Mouse (Mus musculus): Measurements from ENCODE around the gene Tpm4. TPM values are rescaled to one million over a fixed set of nuclear protein-coding genes. Genes with fewer than 3 reads are reported as not detected.

The Tpm4 gene
- total and polyA plus RNA-seq, 3 experiments, result 0.04 to 2.7 TPM; not detected in 1

- Histone ChIP-seq H3K36me3 (replicated peaks) (no peaks in the 10 kb centered on the region), H3K4me1 (ENCODE audit: insufficient read depth, low read depth, low read length) (no peaks in the 10 kb centered on the region), H3K4me3 (ENCODE audit: low read depth, low read length) (no peak overlapping the region), H3K9me3 (replicated peaks) (no peaks in the 10 kb centered on the region; the same call in 1 of the 2 replicates), H3K27me3 (ENCODE audit: insufficient read depth, low read length) (peaks cover 27% of the 10 kb centered on the region)
- no peak for DNase-seq (ENCODE audit: low spot score)
- no peak for TF ChIP-seq POLR2AphosphoS5 (IDR thresholded peaks at IDR 0.05; ENCODE audit: insufficient replicate concordance, low read depth, low read length)
- no peak for TF ChIP-seq CTCF (IDR thresholded peaks at IDR 0.05; ENCODE audit: low read depth, low read length)
- no peak for TF ChIP-seq TAL1 (conservative IDR thresholded peaks at IDR 0.05; ENCODE audit: low read depth, low read length)
- ATAC-seq (ENCODE audit: extremely low read depth, insufficient number of reproducible peaks, low FRiP score, poor library complexity, severe bottlenecking), result no peak
These were observed 2.7 kb downstream of the Tpm4 start for GRCm38 (mm10) chr8:72137431-72137830.

- DNase-seq (ENCODE audit: low spot score) (no peak), ATAC-seq (ENCODE audit: extremely low read depth, insufficient number of reproducible peaks, low FRiP score, poor library complexity, severe bottlenecking) (no peak)
- H3K36me3 ChIP-seq (replicated peaks), result no peaks in the 10 kb centered on the region
- no peak for TF ChIP-seq GATA2 (IDR thresholded peaks at IDR 0.05; ENCODE audit: borderline replicate concordance, low read depth, low read length)
- TF ChIP-seq GATA1 (IDR thresholded peaks at IDR 0.05; ENCODE audit: borderline replicate concordance, low read length), result no peak
- no peak for TF ChIP-seq CTCF (IDR thresholded peaks at IDR 0.05; ENCODE audit: low read depth, low read length)
- TF ChIP-seq POLR2AphosphoS5 (IDR thresholded peaks at IDR 0.05; ENCODE audit: insufficient replicate concordance, low read depth, low read length), result no peak
- TF ChIP-seq TAL1 (conservative IDR thresholded peaks at IDR 0.05; ENCODE audit: low read depth, low read length), result no peak
- H3K4me3 ChIP-seq (ENCODE audit: low read depth, low read length), result no peak overlapping the region
- H3K4me1 ChIP-seq (ENCODE audit: insufficient read depth, low read depth, low read length), result no peaks in the 10 kb centered on the region
- no peaks in the 10 kb centered on the region; the same call in 1 of the 2 replicates for H3K9me3 ChIP-seq (replicated peaks)
- H3K27me3 ChIP-seq (ENCODE audit: insufficient read depth, low read length), result peaks cover 23% of the 10 kb centered on the region
These were observed 3.7 kb downstream of the Tpm4 start for GRCm38 (mm10) chr8:72138456-72138855.

DNA sequence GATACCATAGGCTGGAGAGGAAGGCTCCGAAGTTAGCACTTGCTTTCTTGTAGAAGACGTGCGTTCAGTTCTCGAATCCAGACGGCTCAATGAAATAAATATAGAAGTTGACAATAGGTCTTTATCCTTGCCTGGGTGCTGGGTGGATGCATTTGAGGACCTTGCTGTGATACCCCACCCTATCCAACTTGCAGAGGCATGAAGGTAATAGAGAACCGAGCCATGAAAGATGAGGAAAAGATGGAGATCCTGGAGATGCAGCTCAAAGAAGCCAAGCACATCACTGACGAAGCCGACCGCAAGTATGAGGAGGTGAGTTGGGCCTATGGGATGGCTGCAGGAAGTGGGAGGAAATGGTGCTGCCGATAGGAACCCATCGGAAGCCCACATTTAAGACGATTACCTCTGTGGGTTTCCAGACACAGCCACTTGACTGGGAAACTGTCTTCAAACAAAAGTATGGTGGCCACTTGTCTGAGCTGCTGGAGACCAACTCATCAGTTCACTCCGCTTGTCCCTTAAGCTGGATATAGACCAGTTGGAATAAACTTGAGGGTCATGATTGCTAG, 8.6 kb downstream of the Tpm4 start:
- Histone ChIP-seq H3K36me3 (replicated peaks) (peaks cover 3% of the 10 kb centered on the region), H3K4me1 (ENCODE audit: insufficient read depth, low read depth, low read length) (no peaks in the 10 kb centered on the region; the same call in 1 of the 2 replicates), H3K9me3 (replicated peaks) (no peaks in the 10 kb centered on the region), H3K4me3 (ENCODE audit: low read depth, low read length) (no peak overlapping the region), H3K27me3 (ENCODE audit: insufficient read depth, low read length) (peaks cover 7% of the 10 kb centered on the region)
- TF ChIP-seq POLR2AphosphoS5 (IDR thresholded peaks at IDR 0.05; ENCODE audit: insufficient replicate concordance, low read depth, low read length), result no peak
- TF ChIP-seq CTCF (IDR thresholded peaks at IDR 0.05; ENCODE audit: low read depth, low read length), result no peak
- DNase-seq (ENCODE audit: low spot score) (no peak), ATAC-seq (ENCODE audit: extremely low read depth, insufficient number of reproducible peaks, low FRiP score, poor library complexity, severe bottlenecking) (no peak)

DNA sequence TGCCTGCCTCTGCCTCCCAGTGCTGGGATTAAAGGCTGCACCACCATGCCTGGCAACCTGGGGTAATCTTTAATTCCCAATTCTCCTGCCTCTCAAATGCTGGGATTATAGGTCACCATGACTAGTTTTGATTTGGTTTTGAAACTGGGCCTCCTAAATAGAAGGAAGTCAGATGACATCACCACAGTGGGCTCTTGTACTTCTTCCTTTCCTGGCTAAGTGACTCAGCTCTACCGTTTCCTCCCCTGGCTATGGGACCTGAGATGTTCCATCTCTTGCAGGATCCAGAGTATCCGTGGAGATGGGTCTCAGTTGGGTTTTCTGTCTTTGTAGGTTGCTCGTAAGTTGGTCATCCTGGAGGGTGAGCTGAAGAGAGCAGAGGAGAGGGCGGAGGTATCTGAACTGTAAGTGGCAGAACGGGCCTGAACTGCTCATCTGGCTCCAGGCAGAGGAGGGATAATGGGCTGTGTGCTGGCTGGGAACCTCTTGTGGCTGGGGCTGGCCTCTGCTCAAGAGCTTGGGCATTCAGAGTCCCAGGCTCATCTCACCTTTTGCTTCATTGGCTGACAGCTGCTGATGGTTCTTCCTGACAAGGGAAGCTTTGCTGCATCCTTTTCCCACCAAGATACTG, 9.7 kb downstream of the Tpm4 start:
- no peak for DNase-seq (ENCODE audit: low spot score)
- no peaks in the 10 kb centered on the region for H3K9me3 ChIP-seq (replicated peaks)
- H3K4me3 ChIP-seq (ENCODE audit: low read depth, low read length), result no peak overlapping the region
- no peaks in the 10 kb centered on the region; the same call in 1 of the 2 replicates for H3K4me1 ChIP-seq (ENCODE audit: insufficient read depth, low read depth, low read length)
- H3K36me3 ChIP-seq (replicated peaks), result peaks cover 10% of the 10 kb centered on the region
- H3K27me3 ChIP-seq (ENCODE audit: insufficient read depth, low read length), result peaks cover 5% of the 10 kb centered on the region
- no peak for TF ChIP-seq GATA1 (IDR thresholded peaks at IDR 0.05; ENCODE audit: borderline replicate concordance, low read length)
- no peak for TF ChIP-seq GATA2 (IDR thresholded peaks at IDR 0.05; ENCODE audit: borderline replicate concordance, low read depth, low read length)
- no peak for TF ChIP-seq TAL1 (conservative IDR thresholded peaks at IDR 0.05; ENCODE audit: low read depth, low read length)
- no peak for TF ChIP-seq CTCF (IDR thresholded peaks at IDR 0.05; ENCODE audit: low read depth, low read length)
- no peak for ATAC-seq (ENCODE audit: extremely low read depth, insufficient number of reproducible peaks, low FRiP score, poor library complexity, severe bottlenecking)

DNA sequence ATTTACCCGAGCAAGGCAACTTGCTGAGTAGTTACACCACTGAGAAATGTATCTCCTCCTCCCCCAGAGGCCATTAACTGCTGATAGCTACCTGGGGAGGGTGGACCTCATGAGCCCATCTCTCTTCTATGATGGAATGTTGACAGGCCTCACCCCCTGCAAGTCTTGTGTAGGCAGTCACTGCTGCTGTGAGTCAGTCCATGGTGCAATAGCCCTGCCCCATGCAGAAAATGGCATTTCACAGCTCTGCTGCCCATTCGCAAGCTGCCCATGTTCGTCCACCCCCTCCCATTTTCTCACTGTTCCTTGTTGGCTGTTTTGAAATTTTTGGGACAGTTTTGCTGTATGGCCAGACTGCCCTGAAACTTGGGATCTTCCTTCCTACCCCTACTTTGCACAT, 10.7 kb downstream of the Tpm4 start:
- Histone ChIP-seq H3K36me3 (replicated peaks) (peaks cover 17% of the 10 kb centered on the region), H3K4me1 (ENCODE audit: insufficient read depth, low read depth, low read length) (no peaks in the 10 kb centered on the region; the same call in 1 of the 2 replicates), H3K9me3 (replicated peaks) (no peaks in the 10 kb centered on the region), H3K4me3 (ENCODE audit: low read depth, low read length) (no peak overlapping the region), H3K27me3 (ENCODE audit: insufficient read depth, low read length) (peaks cover 5% of the 10 kb centered on the region)
- ATAC-seq (ENCODE audit: extremely low read depth, insufficient number of reproducible peaks, low FRiP score, poor library complexity, severe bottlenecking) (no peak), DNase-seq (ENCODE audit: low spot score) (no peak)
- no peak for TF ChIP-seq POLR2AphosphoS5 (IDR thresholded peaks at IDR 0.05; ENCODE audit: insufficient replicate concordance, low read depth, low read length)
- no peak for TF ChIP-seq GATA1 (IDR thresholded peaks at IDR 0.05; ENCODE audit: borderline replicate concordance, low read length)
- TF ChIP-seq GATA2 (IDR thresholded peaks at IDR 0.05; ENCODE audit: borderline replicate concordance, low read depth, low read length), result no peak
- no peak for TF ChIP-seq CTCF (IDR thresholded peaks at IDR 0.05; ENCODE audit: low read depth, low read length)
- no peak for TF ChIP-seq TAL1 (conservative IDR thresholded peaks at IDR 0.05; ENCODE audit: low read depth, low read length)

DNA sequence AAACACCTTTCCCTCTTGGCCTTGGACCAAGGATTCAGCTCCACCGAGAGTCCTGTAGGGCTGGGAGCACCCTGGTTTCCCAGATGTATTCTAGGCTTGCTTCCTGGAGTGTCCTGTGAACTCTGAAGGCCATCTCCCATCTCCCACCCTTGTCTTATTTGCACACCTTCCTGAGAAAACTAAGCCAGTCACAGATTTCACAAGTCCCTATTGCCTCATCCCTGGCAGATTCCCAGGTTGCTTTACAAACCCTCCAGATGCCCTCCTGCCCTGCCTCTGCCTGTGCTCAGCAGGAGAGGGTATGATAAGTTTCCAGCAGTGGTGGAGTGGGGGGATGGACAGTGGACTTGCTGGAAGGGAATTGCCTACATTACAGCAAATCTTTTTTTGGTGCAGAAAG, 11.3 kb downstream of the Tpm4 start:
- ATAC-seq (ENCODE audit: extremely low read depth, insufficient number of reproducible peaks, low FRiP score, poor library complexity, severe bottlenecking), result no peak
- DNase-seq (ENCODE audit: low spot score), result no peak
- no peaks in the 10 kb centered on the region for H3K9me3 ChIP-seq (replicated peaks)
- H3K4me1 ChIP-seq (ENCODE audit: insufficient read depth, low read depth, low read length), result no peaks in the 10 kb centered on the region; the same call in 1 of the 2 replicates
- H3K4me3 ChIP-seq (ENCODE audit: low read depth, low read length), result no peak overlapping the region
- H3K27me3 ChIP-seq (ENCODE audit: insufficient read depth, low read length), result peaks cover 5% of the 10 kb centered on the region
- no peak for TF ChIP-seq GATA2 (IDR thresholded peaks at IDR 0.05; ENCODE audit: borderline replicate concordance, low read depth, low read length)
- TF ChIP-seq GATA1 (IDR thresholded peaks at IDR 0.05; ENCODE audit: borderline replicate concordance, low read length), result no peak
- H3K36me3 ChIP-seq (replicated peaks), result peaks cover 21% of the 10 kb centered on the region

Measured in G1E (cell line).